Mouse (Mus musculus) ovary, adult 2 months (tissue): ENCODE measurements around the gene Actr8. TPM values are rescaled to one million over a fixed set of nuclear protein-coding genes. Genes with fewer than 3 reads are reported as not detected.

Source experiments
- polyA plus RNA-seq: library from polyadenylated mRNA; depleted of rRNA; stranded (reverse); fragments of >200 nt; gene quantifications from 2 replicates; pipeline ENCODE4 v1.2.3, GENCODE M21; 2012; rRNA removed

Gene Actr8
- polyA plus RNA-seq = 12.4 and 15.6 TPM in 2 replicates

GRCm38 (mm10) chr14:29978254-29979204 is at the start of gene Actr8:
Actr8 (plus strand) TSS chr14:29978337.

GRCm38 (mm10) chr14:29968075-29968821 is 9.9 kb upstream of the Actr8 start, which contains the start of gene Selenok:
Selenok (plus strand) TSS chr14:29968308.

GRCm38 (mm10) chr14:30008733-30009575 is 30.8 kb downstream of the Actr8 start, which contains the start of the genes Il17rb and Chdh:
Il17rb (minus strand) TSS chr14:30008896.
Chdh (plus strand) TSS chr14:30009023.

Other genes starting within 250 kb of the Actr8 start
- gene Selenok, start 10.0 kb upstream of the Actr8 start, polyA plus RNA-seq = 16.4 and 22.1 TPM in 2 replicates
- gene Il17rb, start 30.6 kb downstream of the Actr8 start, polyA plus RNA-seq = 10.7 and 12.8 TPM in 2 replicates
- gene Chdh, start 30.7 kb downstream of the Actr8 start, polyA plus RNA-seq = 49.3 and 49.6 TPM in 2 replicates